Mouse (Mus musculus): ENCODE results near the gene Tbc1d2b. TPM values are rescaled to one million over a fixed set of nuclear protein-coding genes. Genes with fewer than 3 reads are reported as not detected.
A peak's percentile ranks its signal among the peaks of the same experiment; 100 is the strongest.

Gene Tbc1d2b
- total and polyA plus RNA-seq, 2 experiments, result 14.1 to 16.9 TPM

- Histone ChIP-seq H3K9ac (ENCODE audit: low read depth, low read length) (no peak overlapping the region), H3K79me2 (ENCODE audit: control insufficient read depth, insufficient read depth, low read length) (no peaks in the 10 kb centered on the region), H3K27me3 (ENCODE audit: control insufficient read depth, insufficient read depth, low read length) (no peaks in the 10 kb centered on the region), H3K36me3 (ENCODE audit: control insufficient read depth, insufficient read depth, low read length) (no peaks in the 10 kb centered on the region), H3K4me3 (ENCODE audit: insufficient read depth, low read depth, low read length) (no peak overlapping the region), H3K4me1 (ENCODE audit: control insufficient read depth, insufficient read depth, low read length) (peaks cover 7% of the 10 kb centered on the region; the same call in 1 of the 2 replicates), H3K27ac (replicated peaks; ENCODE audit: insufficient read depth, low read depth, low read length) (no peak overlapping the region)
- no peak for TF ChIP-seq CTCF (IDR thresholded peaks at IDR 0.05; ENCODE audit: low read depth, low read length)
- no peak for TF ChIP-seq POLR2A (IDR thresholded peaks at IDR 0.05; ENCODE audit: extremely low read depth, insufficient read depth, low read length)
- 17% methylated on average over 4 of the region's 4 CpGs for WGBS
- peak; percentile 98 for DNase-seq (ENCODE audit: extremely low read depth, low read depth, low spot score)
These were observed 32.1 kb upstream of the Tbc1d2b start for GRCm38 (mm10) chr9:90302670-90303069.

GRCm38 (mm10) chr9:90301081-90301688 is 30.6 kb upstream of the Tbc1d2b start:
- H3K4me3 ChIP-seq (ENCODE audit: insufficient read depth, low read depth, low read length), result no peak overlapping the region
- H3K27ac ChIP-seq (replicated peaks; ENCODE audit: insufficient read depth, low read depth, low read length), result no peak overlapping the region; the same call in 1 of the 2 replicates
- TF ChIP-seq CTCF (IDR thresholded peaks at IDR 0.05; ENCODE audit: low read depth, low read length) (no peak), POLR2A (IDR thresholded peaks at IDR 0.05; ENCODE audit: extremely low read depth, insufficient read depth, low read length) (no peak)
- no peak for DNase-seq (ENCODE audit: extremely low read depth, low read depth, low spot score)
- 65% methylated on average over 4 of the region's 4 CpGs for WGBS
- H3K9ac ChIP-seq (ENCODE audit: low read depth, low read length), result no peak overlapping the region
- no peaks in the 10 kb centered on the region for H3K36me3 ChIP-seq (ENCODE audit: control insufficient read depth, insufficient read depth, low read length)
- H3K4me1 ChIP-seq (ENCODE audit: control insufficient read depth, insufficient read depth, low read length), result peaks cover 7% of the 10 kb centered on the region; the same call in 1 of the 2 replicates
- no peaks in the 10 kb centered on the region for H3K79me2 ChIP-seq (ENCODE audit: control insufficient read depth, insufficient read depth, low read length)
- H3K27me3 ChIP-seq (ENCODE audit: control insufficient read depth, insufficient read depth, low read length), result no peaks in the 10 kb centered on the region

- WGBS, result 21% methylated on average over 1 of the region's 1 CpGs
- no peaks in the 10 kb centered on the region for H3K27me3 ChIP-seq (ENCODE audit: control insufficient read depth, insufficient read depth, low read length)
- H3K79me2 ChIP-seq (ENCODE audit: control insufficient read depth, insufficient read depth, low read length), result no peaks in the 10 kb centered on the region
- TF ChIP-seq CTCF (IDR thresholded peaks at IDR 0.05; ENCODE audit: low read depth, low read length) (no peak), POLR2A (IDR thresholded peaks at IDR 0.05; ENCODE audit: extremely low read depth, insufficient read depth, low read length) (no peak)
- peak; percentile 94 for DNase-seq (ENCODE audit: extremely low read depth, low read depth, low spot score)
- H3K4me1 ChIP-seq (ENCODE audit: control insufficient read depth, insufficient read depth, low read length), result peaks cover 5% of the 10 kb centered on the region; the same call in 1 of the 2 replicates
- H3K9ac ChIP-seq (ENCODE audit: low read depth, low read length), result no peak overlapping the region
- H3K4me3 ChIP-seq (ENCODE audit: insufficient read depth, low read depth, low read length), result no peak overlapping the region
- H3K36me3 ChIP-seq (ENCODE audit: control insufficient read depth, insufficient read depth, low read length), result no peaks in the 10 kb centered on the region
- H3K27ac ChIP-seq (replicated peaks; ENCODE audit: insufficient read depth, low read depth, low read length), result no peak overlapping the region; the same call in 1 of the 2 replicates
These were observed 27.0 kb upstream of the Tbc1d2b start for GRCm38 (mm10) chr9:90297637-90298036.

- no peak overlapping the region for H3K4me3 ChIP-seq (ENCODE audit: insufficient read depth, low read depth, low read length)
- peak; percentile 40 for DNase-seq (ENCODE audit: extremely low read depth, low read depth, low spot score)
- 63% methylated on average over 3 of the region's 3 CpGs for WGBS
- H3K9ac ChIP-seq (ENCODE audit: low read depth, low read length), result no peak overlapping the region
- no peaks in the 10 kb centered on the region for H3K4me1 ChIP-seq (ENCODE audit: control insufficient read depth, insufficient read depth, low read length)
- no peak overlapping the region for H3K27ac ChIP-seq (replicated peaks; ENCODE audit: insufficient read depth, low read depth, low read length)
- H3K79me2 ChIP-seq (ENCODE audit: control insufficient read depth, insufficient read depth, low read length), result no peaks in the 10 kb centered on the region
- no peaks in the 10 kb centered on the region for H3K36me3 ChIP-seq (ENCODE audit: control insufficient read depth, insufficient read depth, low read length)
- TF ChIP-seq CTCF (IDR thresholded peaks at IDR 0.05; ENCODE audit: low read depth, low read length) (no peak), POLR2A (IDR thresholded peaks at IDR 0.05; ENCODE audit: extremely low read depth, insufficient read depth, low read length) (no peak)
- H3K27me3 ChIP-seq (ENCODE audit: control insufficient read depth, insufficient read depth, low read length), result no peaks in the 10 kb centered on the region
These were observed 23.2 kb upstream of the Tbc1d2b start for GRCm38 (mm10) chr9:90293641-90294398.

GRCm38 (mm10) chr9:90278397-90278796 is 7.8 kb upstream of the Tbc1d2b start:
- H3K4me3 ChIP-seq (ENCODE audit: insufficient read depth, low read depth, low read length), result no peak overlapping the region
- H3K9ac ChIP-seq (ENCODE audit: low read depth, low read length), result no peak overlapping the region
- TF ChIP-seq CTCF (IDR thresholded peaks at IDR 0.05; ENCODE audit: low read depth, low read length) (no peak), POLR2A (IDR thresholded peaks at IDR 0.05; ENCODE audit: extremely low read depth, insufficient read depth, low read length) (no peak)
- H3K27me3 ChIP-seq (ENCODE audit: control insufficient read depth, insufficient read depth, low read length), result no peaks in the 10 kb centered on the region
- 86% methylated on average over 3 of the region's 3 CpGs for WGBS
- H3K27ac ChIP-seq (replicated peaks; ENCODE audit: insufficient read depth, low read depth, low read length), result no peak overlapping the region
- no peaks in the 10 kb centered on the region for H3K36me3 ChIP-seq (ENCODE audit: control insufficient read depth, insufficient read depth, low read length)
- peaks cover 2% of the 10 kb centered on the region; the same call in 1 of the 2 replicates for H3K4me1 ChIP-seq (ENCODE audit: control insufficient read depth, insufficient read depth, low read length)
- DNase-seq (ENCODE audit: extremely low read depth, low read depth, low spot score), result no peak
- no peaks in the 10 kb centered on the region for H3K79me2 ChIP-seq (ENCODE audit: control insufficient read depth, insufficient read depth, low read length)

Measured in liver, adult 2 months (tissue).